Mouse (Mus musculus) Muller cell, postnatal 12 days (primary cell): ENCODE data around the gene AI854703.
"Not testable (repeated sequence)": the region's sequence is repeated elsewhere in the genome, so short reads cannot be mapped to it uniquely, and the experiment has no call there.

Source experiments
- DNase-seq: peaks from one replicate; pipeline ENCODE4 v3.0.0-alpha.2; 2015; ENCODE audit errors: inconsistent ontology term

AI854703 gene

GRCm38 (mm10) chr6:48614756-48615155 is 11.8 kb upstream of the AI854703 start:
- no peak for DNase-seq

GRCm38 (mm10) chr6:48620031-48620430 is 6.5 kb upstream of the AI854703 start:
- DNase-seq, result no peak

DNA sequence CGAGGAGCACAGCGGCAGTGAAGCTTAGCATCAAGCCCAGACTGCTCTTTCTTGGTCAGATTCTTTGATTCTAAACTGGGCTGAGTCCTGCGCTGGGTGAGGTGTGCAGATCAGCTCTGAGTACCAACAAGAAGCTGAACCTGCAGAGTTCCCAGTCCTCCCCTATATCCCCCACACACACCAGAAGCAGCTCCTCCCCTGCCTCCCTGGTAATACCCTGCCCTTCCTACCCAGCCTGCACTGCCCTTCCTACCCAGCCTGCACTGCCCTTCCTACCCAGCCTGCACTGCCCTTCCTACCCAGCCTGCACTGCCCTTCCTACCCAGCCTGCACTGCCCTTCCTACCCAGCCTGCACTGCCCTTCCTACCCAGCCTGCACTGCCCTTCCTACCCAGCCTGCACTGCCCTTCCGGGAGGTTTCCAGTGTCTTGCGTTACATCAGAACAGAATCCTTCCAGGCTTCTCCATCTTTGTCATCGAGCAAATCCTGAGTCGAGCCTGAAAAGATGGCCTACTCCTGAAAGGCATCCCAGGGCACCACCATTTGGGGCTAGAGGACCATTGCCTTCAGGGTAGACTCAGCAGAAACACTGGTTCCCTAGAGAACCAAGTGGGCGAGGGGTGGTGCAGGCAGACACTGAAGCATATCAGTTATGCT is 4.2 kb upstream of the AI854703 start:
- not testable (repeated sequence) for DNase-seq

DNA sequence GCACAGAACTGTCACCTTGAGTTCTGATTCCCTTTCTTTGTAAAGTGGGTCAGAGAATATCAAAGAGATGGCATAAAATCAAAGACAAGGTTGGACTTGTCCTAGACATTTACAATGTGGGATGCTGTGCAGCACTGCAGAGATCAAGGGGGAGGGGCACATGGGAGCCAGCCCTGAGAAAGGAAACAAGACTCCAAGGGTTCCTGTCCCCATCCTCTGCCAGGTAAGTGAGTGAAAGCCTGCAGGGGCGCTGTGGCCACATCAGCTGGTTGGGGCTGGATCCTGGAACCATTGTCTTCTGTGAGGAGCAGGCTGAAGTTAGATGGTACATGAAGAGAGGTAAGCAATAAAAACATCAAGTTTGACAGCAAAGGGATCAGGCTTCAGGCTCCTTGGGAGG is 3.1 kb upstream of the AI854703 start:
- DNase-seq, result no peak

DNA sequence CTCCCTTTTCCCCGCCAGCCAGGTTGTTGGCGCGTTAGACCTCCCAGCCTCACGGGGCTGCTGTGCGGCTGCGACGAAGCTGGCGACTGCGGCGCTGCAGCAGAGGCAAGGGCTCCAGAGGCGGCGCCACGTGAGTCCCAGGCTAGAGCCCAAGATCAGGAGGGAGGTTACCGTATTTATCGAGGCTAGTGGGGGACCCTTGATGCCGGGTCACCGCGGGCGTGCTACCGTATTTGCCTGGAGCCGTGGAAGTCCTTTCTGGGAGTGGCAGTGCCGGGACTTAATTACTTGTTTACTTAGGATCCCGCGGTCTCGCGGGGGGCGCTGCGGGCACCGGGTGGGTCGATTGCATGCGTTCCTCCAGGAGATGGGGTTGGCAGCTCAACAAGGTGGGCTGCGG is 420 bp downstream of the AI854703 start:
- peak; percentile 57 for DNase-seq

- no peak for DNase-seq
These were observed 954 bp downstream of the AI854703 start for GRCm38 (mm10) chr6:48627511-48627924.

DNA sequence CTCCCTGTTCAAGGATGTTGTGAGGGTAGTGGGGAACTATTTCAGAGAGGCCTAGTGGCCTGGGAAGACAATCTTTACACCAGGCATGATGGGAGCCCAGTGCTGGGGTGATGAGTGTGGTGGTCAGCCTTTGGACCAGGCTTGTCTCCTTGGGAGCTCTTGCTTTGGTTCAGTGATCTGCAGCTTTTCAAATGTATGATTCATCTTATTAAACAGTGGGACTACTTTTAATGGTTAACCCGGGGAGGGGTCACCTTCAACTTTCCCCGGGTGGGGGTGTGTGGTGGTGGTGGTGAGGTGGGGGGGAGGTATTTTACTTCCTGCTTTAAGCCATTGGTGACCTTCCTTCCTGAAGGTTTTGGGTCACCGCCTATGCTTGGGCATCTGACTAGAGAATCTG is 1.8 kb downstream of the AI854703 start:
- DNase-seq, result no peak

DNA sequence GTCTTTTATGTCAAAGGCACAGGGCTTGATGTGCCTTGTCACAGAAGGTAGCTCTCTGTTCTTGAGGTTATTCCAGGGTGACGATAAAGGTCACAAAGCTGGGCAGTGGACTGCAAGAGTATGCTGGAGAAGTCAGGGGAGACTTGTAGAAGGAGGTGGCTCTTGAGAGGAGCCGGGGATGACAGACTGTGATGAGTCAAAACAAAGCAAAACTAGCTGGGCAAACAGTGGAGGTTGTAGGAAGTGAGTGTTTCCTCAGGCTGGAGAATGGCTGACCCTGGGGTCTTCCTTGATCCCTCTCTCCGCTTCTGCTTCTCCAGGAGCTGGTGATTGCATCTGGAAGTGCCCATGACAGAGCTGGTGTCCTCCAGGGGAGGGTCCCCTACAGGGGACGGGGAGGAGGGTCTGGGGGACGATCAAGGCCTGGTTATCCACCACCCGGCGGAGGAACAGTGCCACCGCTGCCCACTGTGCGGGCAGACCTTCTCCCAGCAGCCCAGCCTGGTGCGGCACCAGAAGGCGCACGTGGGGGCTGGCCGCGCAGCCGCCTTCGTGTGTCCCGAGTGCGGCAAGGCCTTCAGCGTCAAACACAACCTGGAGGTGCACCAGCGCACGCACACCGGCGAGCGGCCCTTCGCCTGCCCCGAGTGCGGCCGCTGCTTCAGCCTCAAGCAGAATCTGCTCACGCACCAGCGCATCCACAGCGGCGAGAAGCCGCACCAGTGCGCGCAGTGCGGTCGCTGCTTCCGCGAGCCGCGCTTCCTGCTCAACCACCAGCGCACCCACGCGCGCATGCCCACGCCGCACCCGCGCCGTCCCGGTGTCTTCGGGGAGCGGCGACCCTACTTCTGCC is 2.5 kb downstream of the AI854703 start:
- DNase-seq, result peak; percentile 38

DNA sequence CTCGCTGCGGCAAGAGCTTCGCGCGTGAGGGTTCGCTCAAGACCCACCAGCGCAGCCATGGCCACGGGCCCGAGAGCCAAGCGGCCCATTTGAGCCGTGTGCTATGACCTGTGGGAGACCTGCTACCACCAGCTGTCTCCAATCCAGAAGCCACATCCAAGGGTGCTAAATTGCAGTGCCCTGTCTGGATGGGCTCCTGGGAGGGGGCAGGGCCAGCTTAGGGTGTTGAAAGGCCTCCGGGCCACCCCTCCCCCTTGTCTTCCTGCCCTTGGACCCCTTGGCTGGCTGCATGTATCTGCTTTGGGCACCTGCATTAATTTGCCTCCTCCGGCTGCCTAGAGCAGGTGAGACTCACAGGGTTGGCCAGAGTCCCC is 3.1 kb downstream of the AI854703 start:
- no peak for DNase-seq

DNA sequence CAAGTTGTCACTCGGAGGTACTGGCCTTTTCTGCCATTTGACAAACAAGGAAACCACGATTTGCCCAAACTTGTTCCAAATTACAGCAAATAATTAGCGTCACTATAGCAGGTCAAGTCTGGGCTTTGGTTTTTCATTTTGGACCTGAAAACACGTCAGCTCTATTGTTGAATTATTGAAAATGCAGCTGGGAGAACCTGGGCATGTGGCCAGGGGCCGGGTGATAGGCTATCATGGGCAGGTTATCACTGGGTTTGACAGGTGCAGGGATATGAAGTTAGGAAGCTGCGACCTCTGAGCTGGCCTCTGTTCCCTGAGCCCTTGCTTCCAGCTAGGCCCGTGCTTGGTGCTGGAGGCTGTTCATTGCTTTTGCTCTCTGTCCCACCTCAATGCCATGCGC is 4.3 kb downstream of the AI854703 start:
- DNase-seq, result no peak

DNA sequence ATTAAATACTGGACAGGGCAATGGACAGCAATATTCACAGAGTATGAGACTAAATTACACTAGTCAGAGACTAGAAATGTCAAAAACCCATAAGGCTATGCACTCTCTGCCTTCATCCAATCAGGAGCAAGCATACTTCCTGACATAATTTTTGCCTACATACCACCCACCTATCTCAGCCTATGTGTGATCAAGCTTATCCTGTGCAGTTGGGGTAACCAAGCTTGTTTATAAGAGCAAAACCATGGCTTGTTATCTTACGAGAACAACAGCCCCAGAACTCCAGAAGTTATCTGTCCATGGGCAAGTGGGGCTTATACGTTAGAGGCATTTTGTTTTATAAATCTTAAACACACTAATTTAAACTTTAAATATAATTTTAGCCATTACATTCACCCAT is 8.5 kb downstream of the AI854703 start:
- DNase-seq, result no peak

DNA sequence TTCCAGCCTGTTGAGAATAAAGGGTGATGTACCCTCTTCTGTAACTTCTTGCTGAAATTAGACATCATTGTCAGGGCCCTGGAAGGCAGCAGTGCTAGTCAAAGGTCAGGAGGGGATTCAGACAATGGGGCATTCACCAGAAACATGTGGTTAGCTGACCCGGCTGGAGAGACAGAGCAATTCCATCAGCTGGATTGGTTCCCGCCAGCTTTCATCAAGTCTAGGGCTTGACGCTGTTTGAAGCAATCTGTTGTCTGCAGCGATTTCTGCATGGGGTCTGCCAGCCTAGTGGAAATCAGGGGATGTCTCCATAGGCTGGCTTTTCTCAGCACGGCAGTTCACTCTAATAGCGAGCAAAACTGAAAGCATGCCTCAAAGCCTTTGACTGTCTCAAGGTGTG is 10.0 kb downstream of the AI854703 start:
- peak; percentile 58 for DNase-seq

DNA sequence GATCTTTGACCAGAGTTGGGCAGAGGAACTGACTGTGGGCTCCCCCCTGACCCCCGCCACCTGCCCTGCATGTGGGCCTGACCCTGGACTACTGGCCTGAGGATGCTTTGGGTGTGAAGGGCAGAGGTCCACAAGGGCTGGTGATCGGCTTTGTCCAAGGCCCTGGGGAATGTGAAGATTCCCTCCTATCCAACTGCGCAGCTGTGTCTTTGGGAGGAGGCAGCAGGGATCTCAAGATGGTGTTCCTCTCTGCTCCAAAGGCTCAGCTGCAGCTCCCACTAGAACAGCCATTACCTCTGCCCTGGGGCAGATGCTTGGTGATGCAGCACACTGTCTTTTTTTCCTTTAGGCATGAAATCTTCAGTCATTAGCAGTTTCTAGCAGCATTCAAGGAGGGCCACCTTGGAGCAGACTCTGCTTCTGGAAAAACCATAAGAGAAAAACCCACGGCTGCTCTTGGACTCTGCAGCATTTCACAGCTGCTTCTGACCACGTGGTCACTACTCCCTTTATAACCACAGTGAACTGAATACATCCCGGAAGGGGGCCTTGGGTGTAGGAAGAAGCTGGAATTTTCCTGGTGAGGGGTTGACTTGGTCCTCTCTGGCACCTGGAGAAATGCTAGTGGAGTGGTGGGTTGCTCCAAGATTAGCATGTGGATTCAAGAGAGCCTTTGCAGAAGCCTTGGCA is 11.4 kb downstream of the AI854703 start:
- DNase-seq, result no peak

- DNase-seq, result no peak
These were observed 12.0 kb downstream of the AI854703 start for GRCm38 (mm10) chr6:48638553-48638952.

DNA sequence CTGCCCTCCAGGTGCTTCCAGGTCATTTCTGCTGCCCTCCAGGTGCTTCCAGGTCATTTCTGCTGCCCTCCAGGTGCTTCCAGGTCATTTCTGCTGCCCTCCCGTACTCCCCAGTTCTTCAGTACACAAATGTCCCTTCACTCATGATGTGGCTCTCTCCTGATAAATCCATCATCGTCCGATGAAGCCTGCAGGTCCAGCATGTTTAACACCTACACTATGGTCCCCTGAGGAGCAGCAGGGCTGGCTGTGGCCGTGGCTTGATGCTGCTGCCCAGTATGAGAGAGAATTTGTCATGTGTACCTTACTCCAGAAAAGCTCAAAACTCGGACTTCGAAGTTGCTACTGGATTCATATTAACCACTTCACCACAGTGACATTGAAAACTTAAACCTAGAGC is 14.8 kb downstream of the AI854703 start:
- DNase-seq, result no peak

DNA sequence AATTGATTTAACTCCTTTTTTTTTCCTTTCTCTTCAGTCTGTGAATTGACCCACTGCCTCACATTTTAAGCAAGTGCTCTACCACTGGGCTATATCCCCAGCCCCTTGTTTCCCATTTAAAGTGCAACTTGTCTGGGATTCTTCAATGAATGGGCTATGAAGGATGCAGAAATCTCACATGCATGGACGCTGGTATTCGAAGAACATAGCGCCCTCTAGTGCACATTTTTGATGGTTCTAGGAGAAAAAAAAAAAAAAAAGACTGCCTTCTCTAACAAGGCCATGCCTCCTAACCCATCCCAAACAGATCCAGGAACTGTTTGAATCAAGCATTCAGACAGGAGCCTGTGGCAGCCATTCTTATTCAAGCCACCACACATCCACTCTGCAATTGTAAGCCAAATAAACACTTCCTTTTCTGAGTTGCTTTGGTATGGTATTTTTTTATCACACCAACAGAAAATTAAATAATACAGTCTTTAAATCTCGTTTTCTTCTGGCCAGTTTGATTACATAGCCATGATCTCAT is 16.3 kb downstream of the AI854703 start:
- peak; percentile 61 for DNase-seq

GRCm38 (mm10) chr6:48645660-48646308 is 19.2 kb downstream of the AI854703 start:
- peak; percentile 62 for DNase-seq

GRCm38 (mm10) chr6:48646309-48646690 is 19.7 kb downstream of the AI854703 start:
- no peak for DNase-seq

DNA sequence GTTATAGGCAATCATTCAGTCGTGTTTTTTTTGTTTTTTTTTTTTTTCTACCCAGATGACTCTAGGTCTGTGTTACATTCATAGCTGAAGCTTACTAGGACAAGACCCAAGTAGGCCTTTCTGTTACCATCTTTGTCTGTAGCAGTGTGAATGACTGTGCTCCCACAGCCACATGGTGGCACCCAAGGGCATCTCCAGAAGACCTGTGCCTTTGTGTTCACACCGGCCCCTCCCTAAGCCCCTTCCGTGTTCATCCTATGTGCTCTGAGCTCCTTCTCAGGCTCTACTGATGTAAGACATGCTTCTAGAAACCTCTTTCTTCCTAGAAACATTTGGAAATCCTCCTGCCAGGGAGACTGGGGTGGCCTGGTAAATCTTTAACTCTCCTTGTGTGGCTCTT is 20.4 kb downstream of the AI854703 start, which contains the start of gene Gimap8:
Gimap8 (plus strand) TSS at position 240 of the 400 bp plus-strand sequence.
- DNase-seq, result no peak

DNA sequence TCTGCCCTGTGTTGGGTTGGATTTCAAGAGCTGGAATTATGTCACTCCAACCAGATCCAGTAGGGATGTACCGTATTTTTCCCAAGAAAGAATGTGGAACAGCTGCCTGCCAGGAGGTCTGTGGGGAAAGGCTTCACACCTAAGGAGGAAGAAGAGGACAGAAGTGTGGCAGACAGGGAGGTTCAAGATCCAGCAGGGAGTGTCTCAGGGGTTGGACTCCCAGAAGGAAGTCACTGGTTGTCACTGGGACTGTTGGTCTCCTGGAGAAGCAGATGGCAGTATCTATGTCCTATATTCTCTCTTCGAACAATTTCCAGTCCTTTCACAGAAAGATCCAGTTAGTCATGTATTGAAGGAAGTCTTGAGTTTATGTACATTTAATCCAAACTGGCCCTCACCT is 21.0 kb downstream of the AI854703 start:
- no peak for DNase-seq

- no peak for DNase-seq
These were observed 22.2 kb downstream of the AI854703 start for GRCm38 (mm10) chr6:48648779-48649178.

- no peak for DNase-seq
These were observed 23.5 kb downstream of the AI854703 start for GRCm38 (mm10) chr6:48650041-48650440.
